Mouse (Mus musculus): ENCODE data around the gene Fance.
A peak's percentile ranks its signal among the peaks of the same experiment; 100 is the strongest.
"Not testable (repeated sequence)": the region's sequence is repeated elsewhere in the genome, so short reads cannot be mapped to it uniquely, and the experiment has no call there.

Gene Fance

DNA sequence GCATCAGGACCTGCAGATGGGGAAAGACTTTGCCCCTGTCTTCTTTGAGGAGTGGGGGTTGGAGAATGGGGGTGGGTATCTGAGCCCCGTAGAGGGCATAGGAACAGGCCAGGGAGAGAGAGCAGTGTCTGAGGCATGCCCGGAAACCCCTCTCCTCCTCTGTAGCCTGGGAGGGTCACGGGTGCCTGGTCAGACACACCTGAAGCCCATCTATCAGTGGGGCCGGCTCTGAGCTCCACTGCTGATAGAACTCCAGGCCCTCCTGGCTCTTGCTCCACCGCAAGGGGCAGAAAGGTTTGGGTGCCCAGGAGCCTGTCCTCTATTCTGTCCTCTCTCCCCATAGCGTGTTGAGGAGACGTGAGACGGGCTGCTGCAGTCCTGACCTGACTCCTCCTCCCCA is 12.4 kb downstream of the Fance start:
- no peak for DNase-seq (ENCODE audit: low read depth, low spot score)

DNA sequence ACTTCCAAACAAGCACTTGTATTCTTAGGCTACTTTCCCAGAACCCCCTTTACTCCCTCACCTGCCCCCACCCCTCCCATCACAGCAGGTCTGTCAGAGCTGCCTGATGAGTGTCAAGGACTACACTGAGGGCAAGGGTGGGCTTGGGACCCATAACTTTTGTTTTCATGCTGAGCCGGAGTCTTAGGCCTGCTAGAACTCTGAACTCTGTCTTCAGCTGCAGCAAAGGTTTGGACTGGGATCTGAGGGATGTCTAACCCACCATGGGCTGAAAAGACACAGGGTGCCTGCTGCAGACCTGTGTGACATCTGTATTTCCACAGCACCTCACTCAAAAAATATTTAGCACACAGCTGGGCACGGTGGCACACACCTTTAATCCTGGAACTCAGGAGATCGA is 13.6 kb downstream of the Fance start:
- no peak for DNase-seq (ENCODE audit: low read depth, low spot score)

DNA sequence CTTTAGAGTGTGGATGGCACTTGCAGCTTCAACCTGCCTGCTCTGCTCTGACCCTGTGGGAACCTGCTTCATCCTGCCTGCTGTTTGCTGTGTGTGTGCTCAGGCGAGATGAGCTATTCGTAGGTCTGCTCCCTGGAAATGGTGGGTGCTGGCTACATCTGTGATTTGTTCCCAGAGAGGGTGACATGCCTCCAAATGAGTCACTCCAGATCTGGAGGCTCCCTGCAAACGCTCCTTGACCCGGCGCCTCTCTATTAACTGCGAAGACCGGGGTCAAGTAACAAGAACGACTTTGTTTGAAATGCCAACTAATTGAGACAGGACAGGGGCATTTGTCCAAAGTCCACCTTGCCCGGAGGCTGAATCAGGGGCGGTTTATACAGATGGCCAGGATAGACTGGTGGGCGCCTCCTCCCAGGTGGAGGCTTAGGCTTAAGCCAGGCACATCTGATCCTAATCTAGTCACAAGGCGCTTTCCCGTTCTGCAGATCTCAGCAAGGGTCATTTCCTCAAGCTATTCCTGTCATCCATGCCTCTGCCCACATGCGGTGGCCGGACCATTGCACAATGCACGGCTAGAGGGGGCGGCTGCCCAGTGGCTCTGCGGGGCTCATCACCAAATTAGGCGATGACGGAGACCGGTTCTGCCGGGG is 14.5 kb downstream of the Fance start:
- no peak for DNase-seq (ENCODE audit: low read depth, low spot score)

DNA sequence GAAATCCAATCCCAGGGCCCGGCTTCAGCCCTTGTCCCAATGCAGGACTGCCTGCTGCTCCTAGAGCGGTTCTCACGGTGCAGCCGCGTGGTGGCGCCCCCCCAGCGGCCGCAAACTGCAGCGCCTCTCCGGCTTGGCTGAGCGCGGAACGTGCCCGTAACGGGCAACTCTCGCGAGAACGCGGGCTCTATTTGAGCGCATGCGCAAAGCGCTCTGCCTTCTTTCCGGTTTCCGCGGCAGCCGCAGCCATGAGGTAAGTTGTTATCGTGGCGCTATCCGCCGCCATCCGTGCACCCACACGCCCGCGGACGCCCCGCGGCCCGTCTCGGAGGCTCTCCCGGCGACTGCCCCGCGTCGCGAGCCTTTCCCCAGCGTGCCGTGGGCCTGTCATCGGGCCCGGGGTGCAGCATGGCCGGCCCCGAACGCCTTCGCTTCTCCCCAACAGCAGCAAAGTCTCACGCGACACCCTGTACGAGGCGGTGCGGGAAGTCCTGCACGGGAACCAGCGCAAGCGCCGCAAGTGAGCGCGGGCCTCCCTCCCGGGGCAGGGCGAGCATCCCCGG is 15.1 kb downstream of the Fance start, which contains the start of gene Rpl10a:
Rpl10a (plus strand) TSS at position 106 of the 563 bp plus-strand sequence.
- DNase-seq (ENCODE audit: low read depth, low spot score), result peak; percentile 95

DNA sequence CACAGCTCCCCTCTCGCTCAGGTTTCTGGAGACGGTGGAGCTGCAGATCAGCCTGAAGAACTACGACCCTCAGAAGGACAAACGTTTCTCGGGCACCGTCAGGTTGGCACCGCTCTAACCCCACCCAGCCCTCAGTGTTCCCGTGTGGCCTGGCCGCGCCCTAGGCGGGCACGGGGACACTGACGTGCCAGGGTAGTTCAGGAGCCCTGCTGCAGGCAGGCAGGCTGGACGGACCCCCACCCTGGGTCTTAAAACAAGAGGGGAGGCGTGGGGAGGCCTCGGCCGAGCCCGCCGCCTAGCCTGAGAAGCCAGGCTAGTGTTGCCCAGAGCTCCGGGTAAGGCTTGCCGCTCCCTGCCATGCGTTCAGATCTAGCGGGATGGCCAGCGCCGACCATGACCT is 15.6 kb downstream of the Fance start:
- no peak for DNase-seq (ENCODE audit: low read depth, low spot score)

DNA sequence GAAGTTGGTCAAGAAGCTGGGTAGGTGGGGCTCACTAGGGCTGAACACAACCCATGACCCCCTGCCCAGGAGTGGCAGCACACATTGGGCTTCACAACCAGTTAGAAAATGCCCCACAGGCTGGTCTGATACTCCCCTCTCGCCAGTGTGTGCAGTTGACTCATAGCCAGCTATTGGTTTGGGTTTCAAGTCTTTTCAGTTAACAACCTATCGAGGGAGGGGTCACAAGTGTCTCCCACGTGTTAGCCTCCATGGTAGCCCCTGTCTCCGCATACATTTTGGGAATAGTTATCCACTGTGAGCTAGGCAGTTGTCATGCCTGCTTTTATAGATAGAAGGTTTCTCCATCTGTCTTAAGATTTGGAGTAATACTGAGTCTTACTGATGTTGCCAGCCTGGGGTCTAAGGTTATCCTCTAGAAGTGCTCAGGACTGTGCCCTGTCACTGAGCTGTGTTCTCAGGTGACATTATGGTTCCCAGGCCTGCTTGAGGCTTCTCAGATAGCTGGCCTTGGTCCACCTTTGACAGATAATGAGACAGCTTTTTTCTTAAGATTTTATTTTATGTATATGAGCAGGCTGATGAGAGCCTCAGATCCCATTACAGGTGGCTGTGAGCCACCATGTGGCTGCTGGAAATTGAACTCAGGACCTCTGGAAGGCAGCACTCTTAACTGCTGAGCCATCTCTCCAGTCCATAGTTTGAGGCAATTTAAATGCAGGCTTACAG is 16.3 kb downstream of the Fance start:
- DNase-seq (ENCODE audit: low read depth, low spot score), result no peak

DNA sequence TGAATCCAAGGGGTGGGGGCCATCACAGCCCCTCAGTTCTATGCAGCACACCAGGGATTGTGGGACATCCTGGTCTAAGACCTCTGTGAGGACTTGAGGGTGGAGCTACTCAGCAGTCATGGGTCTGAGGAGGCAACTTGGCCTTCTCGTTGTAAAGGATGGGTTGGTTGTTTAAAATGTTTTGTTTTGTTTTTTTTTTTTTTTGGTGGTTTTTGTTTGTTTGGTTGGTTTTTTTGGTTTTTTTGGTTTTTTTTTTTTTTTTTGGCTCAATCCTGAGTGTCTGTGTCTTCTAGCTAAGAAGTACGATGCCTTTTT is 16.9 kb downstream of the Fance start:
- DNase-seq (ENCODE audit: low read depth, low spot score), result no peak

DNA sequence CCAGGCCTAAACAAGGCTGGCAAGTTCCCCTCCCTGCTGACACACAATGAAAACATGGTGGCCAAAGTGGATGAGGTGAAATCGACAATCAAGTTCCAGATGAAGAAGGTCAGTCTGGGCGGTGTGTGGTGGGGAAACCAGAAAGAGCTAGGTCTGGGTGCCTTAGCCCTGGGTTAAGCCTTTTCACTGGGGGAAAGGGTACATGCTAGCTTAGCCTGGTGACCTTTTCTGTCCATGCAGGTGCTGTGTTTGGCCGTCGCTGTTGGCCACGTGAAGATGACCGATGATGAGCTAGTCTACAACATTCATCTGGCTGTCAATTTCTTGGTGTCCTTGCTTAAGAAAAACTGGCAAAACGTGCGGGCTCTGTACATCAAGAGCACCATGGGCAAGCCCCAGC is 17.3 kb downstream of the Fance start:
- not testable (repeated sequence) for DNase-seq (ENCODE audit: low read depth, low spot score)

DNA sequence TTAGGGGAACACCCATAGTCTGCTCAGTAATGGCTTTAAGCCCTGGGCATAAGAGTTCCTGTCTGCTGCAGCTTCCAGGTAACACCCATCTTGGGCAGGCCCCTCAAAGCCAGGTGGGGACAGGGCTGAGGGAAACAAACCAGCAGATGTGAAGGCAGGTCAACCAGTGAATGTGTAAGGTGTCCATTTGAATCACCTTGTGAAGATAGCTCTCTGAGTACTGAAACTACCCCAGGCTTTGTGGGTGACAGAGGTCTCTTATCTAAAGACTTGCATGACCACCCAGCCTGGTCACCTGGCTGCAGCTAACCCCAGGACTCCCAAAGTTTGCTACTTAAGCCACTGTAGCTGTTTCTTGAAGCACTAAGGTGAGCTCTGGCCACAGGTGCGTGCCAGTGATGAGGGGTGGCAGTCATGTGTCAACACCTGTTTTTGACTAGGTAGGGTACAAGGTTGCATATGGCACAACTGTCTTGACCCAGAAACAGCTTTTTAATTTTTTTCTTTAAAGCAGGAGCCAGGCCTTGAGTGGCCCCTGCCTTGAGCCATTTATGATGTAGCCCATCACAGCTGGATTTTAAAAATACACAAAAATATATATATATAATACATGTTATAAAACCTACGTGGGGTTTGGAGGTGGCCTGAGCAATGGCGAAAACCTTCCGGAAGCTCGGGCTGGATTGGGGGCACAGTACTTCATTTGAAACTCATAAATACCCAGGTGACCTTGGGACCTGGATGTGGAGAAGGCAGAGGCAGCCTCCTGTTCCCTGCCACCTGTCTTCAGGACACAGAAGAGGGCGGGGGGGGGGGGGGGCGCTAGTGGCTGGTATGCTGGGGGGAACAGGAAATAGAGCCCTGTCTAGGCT is 18.2 kb downstream of the Fance start:
- DNase-seq (ENCODE audit: low read depth, low spot score), result peak; percentile 65

DNA sequence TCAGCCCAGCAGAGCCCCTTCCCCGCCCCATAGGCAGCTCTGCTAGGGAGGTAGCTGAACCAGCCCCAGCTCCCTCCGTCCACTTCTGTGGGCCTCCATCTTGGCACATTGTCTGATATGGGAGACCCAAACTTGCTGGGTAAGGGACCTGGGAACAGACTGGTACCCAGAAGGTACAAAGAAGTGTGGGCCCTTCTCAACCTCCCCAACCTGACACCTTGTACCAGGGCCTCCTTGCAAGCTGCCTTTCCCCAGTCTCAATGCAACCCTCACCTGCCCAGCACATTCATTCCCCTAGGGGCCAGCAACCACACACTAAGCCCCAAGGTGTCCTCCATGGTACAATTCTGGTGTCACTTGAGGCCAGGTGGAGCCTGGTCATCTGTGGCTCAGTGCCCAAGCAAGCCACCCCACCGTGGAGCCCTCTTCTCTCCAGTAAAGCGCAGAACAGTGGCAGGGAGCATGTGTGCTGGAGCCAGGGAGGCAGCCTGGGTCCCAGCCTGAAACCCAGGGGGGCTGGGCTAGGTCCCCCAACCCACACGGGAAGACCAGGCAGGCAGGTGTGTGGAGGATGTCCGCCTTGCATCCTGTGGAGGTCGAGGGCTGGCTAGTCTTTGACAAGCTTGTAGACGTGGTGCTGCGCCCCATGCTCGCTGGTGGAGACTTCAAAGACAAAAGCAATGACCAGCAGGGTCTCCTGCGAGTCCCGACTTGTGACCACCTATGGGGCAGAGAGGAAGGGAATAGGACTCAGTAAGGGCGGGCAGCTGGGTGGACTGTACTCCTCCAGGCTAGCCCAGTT is 19.0 kb downstream of the Fance start:
- peak; percentile 54 for DNase-seq (ENCODE audit: low read depth, low spot score)

DNA sequence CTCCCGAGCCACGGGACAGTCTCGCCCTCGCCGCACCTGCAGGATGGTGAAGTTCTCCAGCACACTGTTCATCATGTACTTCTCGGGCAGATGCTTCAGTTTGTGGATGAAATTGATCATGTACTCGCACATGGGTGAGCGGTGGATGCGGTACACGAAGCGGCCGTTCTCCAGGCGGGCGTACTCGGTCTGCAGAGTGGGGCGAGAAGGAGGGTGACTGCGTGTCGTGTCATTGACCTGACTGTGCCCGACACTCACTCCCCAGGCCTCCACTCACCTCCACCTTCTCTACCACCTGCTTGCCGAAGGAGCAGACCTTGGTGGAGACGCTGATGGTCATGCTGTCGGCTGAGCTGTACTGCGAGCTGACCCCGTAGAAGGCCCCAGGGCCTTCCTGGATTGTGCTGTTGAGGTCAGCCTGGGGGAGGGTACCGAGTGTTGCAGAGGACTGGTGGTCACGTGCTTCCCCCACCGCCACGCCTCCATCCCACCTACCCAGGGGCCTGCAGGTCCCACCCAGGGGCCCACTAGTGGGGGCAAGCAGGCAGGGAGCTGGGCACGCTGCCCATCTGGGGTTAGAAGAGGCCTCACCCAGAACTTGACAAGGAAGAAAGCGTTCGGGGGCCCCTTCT is 19.7 kb downstream of the Fance start:
- DNase-seq (ENCODE audit: low read depth, low spot score), result no peak

DNA sequence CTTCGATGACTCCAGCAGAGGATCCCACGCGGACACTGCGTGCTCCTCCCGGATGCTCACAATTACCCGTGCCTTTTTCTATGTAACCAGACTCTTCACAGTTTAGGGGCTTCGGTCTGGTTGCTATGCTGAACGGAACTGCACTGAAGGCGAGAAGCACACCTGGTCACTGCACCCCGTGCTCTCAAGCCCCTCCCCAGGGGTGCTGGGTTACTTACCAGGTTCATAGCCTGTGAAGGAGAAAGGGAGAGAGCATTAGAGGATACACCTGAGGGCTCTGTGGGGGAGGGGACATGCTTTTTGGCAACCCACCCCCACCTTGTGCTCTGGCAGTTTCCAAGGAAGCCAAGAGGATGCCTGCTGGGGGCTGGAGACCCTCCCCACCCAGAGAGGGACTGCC is 21.9 kb downstream of the Fance start:
- no peak for DNase-seq (ENCODE audit: low read depth, low spot score)

DNA sequence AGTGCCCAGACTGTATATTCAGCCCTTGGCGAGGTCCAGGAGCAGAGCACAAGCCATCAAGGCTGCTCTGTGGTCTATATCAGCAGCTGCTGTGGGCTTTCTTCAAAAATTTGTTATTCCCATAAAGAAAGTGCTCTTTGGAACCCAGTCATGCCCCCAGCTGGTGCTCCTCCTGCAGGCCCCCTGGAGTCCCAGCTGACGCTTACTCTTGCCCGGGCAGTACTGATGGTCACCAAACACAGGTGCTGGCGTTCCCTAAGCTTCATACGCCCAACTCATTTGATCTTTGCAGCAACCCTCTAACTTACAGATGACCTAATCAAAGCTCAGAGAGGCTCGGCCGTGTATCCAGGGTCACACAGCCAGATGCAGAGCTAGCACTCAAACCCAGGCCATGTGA is 24.2 kb downstream of the Fance start:
- no peak for DNase-seq (ENCODE audit: low read depth, low spot score)

DNA sequence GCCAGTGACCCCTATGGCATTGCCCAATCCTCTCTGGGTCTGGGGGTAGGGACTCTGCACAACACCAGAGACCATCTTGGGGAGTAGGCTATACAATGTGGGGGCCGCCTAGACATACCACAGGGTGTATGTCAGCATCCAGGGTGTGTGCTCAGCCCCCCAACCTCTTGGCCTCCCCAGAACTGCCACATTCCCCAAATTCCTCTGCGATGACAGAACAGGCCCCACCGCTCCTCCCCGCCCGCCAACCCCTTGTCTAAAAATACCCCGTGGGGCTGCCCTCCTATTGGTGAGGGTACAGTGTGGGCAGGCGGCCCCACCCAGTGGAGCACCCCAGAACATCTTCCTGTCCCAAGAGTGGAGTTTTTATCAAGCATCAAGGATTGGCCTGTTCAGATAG is 27.3 kb downstream of the Fance start:
- no peak for DNase-seq (ENCODE audit: low read depth, low spot score)

DNA sequence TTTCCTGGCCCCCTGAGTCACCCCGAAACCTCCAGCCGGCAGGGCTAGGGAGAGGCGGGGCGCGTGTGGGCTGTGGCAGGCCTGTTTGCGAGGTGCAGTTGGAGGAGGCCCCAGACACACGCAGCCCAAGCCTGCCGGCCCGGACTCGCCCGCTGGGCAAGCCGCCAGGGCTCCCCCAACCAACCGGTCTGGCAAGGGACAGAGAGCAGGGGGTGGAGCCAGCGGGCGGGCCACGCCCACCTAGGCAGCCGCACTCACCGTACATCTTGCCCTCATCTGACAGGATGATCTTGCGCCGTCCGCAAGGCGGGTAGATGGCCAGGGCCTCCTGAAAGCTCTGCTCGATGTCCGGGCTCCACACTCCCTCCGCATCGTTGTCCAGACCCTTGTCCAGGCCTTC is 27.8 kb downstream of the Fance start:
- DNase-seq (ENCODE audit: low read depth, low spot score), result no peak

DNA sequence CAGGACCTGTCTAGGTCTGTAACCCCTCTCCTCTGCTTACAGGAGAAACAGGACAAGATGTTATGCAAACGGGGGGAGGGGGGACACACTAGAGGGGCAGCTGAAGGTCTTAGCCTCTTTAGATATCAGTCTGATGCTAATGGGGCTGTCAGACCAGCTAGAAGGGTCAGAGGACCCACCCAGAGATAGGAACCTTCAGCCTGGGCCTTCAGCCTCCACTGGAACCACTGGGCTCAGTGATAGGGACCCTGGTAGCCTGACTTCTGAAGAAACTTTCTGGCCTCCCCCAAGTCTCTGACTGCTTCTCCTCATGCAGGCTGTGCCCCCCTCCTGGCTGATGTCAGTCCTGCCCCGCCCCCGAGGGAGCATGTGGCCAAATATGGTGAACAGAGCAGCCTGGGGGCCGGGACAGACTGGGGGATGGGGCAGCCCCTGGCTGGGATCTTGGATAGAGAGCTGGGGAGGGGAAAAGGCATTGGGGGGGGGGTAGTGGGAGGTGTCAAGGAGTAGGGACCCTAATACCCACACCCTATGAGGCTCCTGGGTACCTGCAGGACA is 30.8 kb downstream of the Fance start:
- DNase-seq (ENCODE audit: low read depth, low spot score), result peak; percentile 85

DNA sequence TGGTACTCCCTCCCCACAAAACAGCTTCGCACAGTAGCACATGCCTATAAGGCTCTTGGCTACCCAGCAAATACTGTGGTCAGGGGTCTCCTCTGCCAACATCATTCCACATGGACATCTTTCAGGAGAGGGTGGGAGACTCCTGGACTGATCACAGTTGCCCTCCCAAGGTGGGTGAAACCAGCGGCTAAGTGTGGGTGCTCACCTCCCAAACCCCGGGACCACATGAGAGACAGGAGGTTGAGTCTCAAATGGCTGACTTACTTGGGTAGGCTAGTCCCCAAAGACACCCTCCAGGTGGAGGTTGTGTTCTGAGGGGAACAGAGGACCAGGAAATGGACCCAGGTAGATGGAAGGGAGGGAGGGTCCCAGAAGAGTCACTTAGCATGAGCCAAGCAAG is 31.4 kb downstream of the Fance start:
- no peak for DNase-seq (ENCODE audit: low read depth, low spot score)

DNA sequence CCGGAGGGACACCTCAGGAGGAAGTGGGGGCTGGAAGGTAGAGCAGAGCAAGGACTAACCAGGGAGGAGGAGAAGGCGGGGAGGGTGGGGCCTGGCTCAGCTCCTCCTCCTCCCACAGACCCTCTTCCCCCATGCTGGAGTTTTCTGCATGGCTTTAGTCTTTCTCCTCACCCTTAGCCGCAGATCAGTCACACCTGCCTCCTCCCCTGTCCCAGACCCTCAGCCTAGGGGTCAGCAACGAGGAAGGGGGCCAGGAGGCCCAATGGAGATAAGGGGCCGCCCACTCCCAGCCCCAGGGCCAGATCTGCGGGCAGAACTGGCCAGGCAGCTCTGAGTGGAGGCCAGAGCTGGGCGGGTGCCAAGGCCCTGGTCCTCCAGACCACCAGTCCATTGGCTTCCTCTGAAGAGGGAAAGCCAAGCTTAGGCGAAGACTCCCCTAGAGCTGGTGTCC is 32.0 kb downstream of the Fance start:
- no peak for DNase-seq (ENCODE audit: low read depth, low spot score)

DNA sequence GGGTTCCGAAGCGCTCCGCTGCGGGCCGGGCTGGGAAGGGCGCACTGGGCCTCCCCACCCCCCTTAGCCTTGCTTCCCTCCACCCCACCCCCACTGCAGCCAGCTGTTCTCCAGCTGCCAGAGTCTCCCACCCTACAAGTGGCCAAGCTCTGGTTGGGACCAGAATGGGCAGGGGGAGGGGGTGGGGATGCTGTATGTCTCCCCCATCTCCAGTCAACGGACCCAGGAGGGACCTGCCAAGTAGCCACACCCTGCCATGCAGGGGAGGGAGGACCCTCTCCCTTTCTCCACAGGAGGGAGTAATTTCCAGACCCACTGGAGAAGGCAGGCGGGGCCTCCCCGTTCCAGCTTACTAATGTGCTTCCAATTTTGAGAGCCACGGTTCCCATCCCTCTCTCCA is 32.6 kb downstream of the Fance start:
- peak; percentile 73 for DNase-seq (ENCODE audit: low read depth, low spot score)

DNA sequence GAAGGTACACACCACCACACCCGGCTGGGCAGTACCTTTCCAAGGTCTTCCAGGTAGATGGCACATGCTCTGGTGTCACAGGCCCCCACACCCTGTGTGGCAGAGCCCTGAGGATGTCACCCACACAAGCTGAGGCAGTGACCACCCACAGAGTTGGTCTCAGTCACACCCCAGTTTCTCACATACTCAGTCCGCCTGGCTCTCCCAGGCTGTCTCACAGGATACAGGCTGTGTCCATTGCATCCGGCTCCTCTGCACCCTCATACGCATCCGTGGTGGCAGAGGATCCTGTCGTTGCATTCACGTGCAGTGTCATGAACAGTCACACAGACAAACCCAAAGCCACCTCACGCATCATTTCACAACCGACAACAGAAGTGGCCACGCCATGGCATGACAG is 34.0 kb downstream of the Fance start:
- no peak for DNase-seq (ENCODE audit: low read depth, low spot score)

DNA sequence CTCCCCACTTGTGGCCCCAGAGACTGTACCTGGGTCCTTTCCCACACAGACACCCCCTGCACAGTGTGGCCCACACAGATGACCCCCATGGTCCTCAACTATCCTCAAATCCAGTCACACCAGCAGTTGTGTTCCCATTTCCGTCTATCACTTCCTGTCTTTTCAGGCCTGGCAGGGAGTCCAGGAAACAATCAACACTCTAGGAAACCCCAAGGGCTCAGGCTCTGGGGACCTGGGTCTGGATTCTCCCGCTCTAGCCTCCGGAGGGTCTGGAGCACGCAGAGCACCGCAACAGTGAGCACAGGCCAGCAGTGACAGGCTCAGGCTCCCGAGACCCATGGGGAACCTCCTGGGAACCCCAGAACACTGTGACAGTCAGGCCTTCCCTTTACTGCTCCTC is 34.9 kb downstream of the Fance start:
- DNase-seq (ENCODE audit: low read depth, low spot score), result no peak
